24 mouse cellular contexts compared by ENCODE assay signal in the genomic region with DNA sequence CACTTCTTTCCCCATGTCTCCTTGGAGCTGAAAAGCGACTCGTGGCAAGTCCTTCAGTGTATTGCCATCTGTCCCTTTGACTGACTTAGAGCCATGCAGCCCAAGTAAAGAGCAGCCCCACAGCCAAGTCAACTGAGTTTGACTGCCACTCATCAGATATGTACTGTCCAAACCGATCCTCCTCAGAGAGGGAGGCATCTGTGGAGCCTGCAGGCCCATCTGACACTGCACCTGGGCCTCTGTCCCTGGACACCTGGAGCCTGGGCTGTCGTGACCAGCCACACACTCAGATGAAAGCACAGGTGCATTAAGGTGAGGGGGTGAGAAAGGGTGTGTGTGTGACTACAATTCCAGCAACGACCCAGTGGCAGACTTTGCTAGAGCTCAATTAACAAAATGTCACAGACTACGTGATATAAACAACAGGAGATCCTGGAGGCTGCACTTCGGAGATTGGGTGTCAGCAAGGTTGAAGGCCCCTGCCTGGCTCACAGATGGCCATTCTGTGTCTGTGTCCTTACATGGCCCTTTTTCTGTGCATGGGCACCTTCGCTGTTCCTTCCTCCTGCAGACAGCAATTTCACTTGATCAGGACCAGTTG.
DNase-seq lines count a peak whose midpoint lies in the region; ATAC-seq and TF ChIP-seq lines count a peak whose summit lies in the region.
"Had no signal": no experiment of that assay in that cellular context is flagged by ENCODE, and none has a peak within 500 bp of the region (broad histone marks: within the 10 kb centered on the region; RNA-seq: fewer than 3 reads in every experiment).

No protein-coding gene starts in this region.

- H3K4me3 ChIP-seq in heart, postnatal 0 days (ENCODE audit: low read depth, low read length) = no peak overlapping the region
- H3K4me3 ChIP-seq in forebrain, embryonic 13.5 days = no peak overlapping the region
- H3K4me3 ChIP-seq: embryonic facial prominence, embryonic 10.5 days; forebrain, embryonic 10.5 days; hindbrain, embryonic 15.5 days; liver, embryonic 13.5 days; midbrain, embryonic 13.5 days had no signal

- H3K27ac ChIP-seq in heart, postnatal 0 days (ENCODE audit: low read depth) = peak overlapping the region; percentile 28; the same call in 1 of the 2 replicates
- no peak overlapping the region for H3K27ac ChIP-seq in forebrain, embryonic 13.5 days
- H3K27ac ChIP-seq: embryonic facial prominence, embryonic 10.5 days; forebrain, embryonic 10.5 days; hindbrain, embryonic 15.5 days; liver, embryonic 13.5 days; midbrain, embryonic 13.5 days had no signal

- TF ChIP-seq CTCF in heart, postnatal 0 days (IDR thresholded peaks at IDR 0.05; ENCODE audit: low read depth) = no peak

- H3K4me1 ChIP-seq in heart, postnatal 0 days (ENCODE audit: control insufficient read depth, insufficient read depth) = peaks cover 52% of the 10 kb centered on the region
- H3K4me1 ChIP-seq in forebrain, embryonic 13.5 days = no peaks in the 10 kb centered on the region
- H3K4me1 ChIP-seq: embryonic facial prominence, embryonic 10.5 days; forebrain, embryonic 10.5 days; hindbrain, embryonic 15.5 days; liver, embryonic 13.5 days; midbrain, embryonic 13.5 days had no signal

- peaks cover 6% of the 10 kb centered on the region; the same call in 1 of the 2 replicates for H3K36me3 ChIP-seq in heart, postnatal 0 days (replicated peaks; ENCODE audit: control insufficient read depth, insufficient read depth, low read length)
- H3K36me3 ChIP-seq in forebrain, embryonic 13.5 days (ENCODE audit: poor library complexity, severe bottlenecking) = no peaks in the 10 kb centered on the region
- H3K36me3 ChIP-seq: embryonic facial prominence, embryonic 10.5 days; forebrain, embryonic 10.5 days; hindbrain, embryonic 15.5 days; liver, embryonic 13.5 days; midbrain, embryonic 13.5 days had no signal

- ATAC-seq in heart, postnatal 0 days (ENCODE audit: insufficient read depth, low read depth) = no peak
- ATAC-seq in forebrain, embryonic 13.5 days = no peak
- ATAC-seq: forebrain, postnatal 0 days; intestine, embryonic 16.5 days; midbrain, embryonic 13.5 days had no signal

- intact Hi-C loops in heart, postnatal 14 days (cut with DNase I) = no loop called here

- no peaks in the 10 kb centered on the region for H3K27me3 ChIP-seq in heart, postnatal 0 days (ENCODE audit: control insufficient read depth, insufficient read depth, low read length)
- no peaks in the 10 kb centered on the region for H3K27me3 ChIP-seq in forebrain, embryonic 13.5 days
- H3K27me3 ChIP-seq: hindbrain, embryonic 15.5 days; liver, embryonic 13.5 days; midbrain, embryonic 13.5 days had no signal

- H3K9ac ChIP-seq in heart, postnatal 0 days (replicated peaks; ENCODE audit: low read depth, low read length) = no peak overlapping the region
- H3K9ac ChIP-seq in forebrain, embryonic 13.5 days = no peak overlapping the region
- H3K9ac ChIP-seq: forebrain, postnatal 0 days; hindbrain, embryonic 15.5 days; liver, embryonic 13.5 days; midbrain, embryonic 13.5 days had no signal

- DNase-seq in heart, postnatal 0 days (ENCODE audit: low spot score) = no peak
- no peak for DNase-seq in heart, postnatal 14 days
- DNase-seq in retina, postnatal 1 day = peak; percentile 4
- no peak for DNase-seq in retina, embryonic 14.5 days (ENCODE audit: low spot score)
- DNase-seq in cerebellum, adult 9-10 months = peak; percentile 90
- DNase-seq in embryo, embryonic 11 days = no peak
- no peak for DNase-seq in ovary, postnatal 36 days (ENCODE audit: low spot score)
- DNase-seq: adrenal gland, postnatal 36 days; forebrain, postnatal 0 days; gastrocnemius, postnatal 25 days; heart, postnatal 36 days; kidney, adult 9 months; kidney, postnatal 14 days; liver, embryonic 13.5 days; lung, adult 2 months; lung, postnatal 14 days; thymus, postnatal 36 days had no signal

- WGBS in heart, postnatal 0 days = 52% methylated on average over 8 of the region's 8 CpGs
- 87% methylated on average over 8 of the region's 8 CpGs for WGBS in forebrain, embryonic 13.5 days

- TF ChIP-seq EP300 in heart, postnatal 0 days (IDR thresholded peaks at IDR 0.05; ENCODE audit: low read depth) = no peak

- H3K4me2 ChIP-seq in heart, postnatal 0 days (ENCODE audit: low read depth, low read length) = no peak overlapping the region
- H3K4me2 ChIP-seq in forebrain, embryonic 13.5 days = no peak overlapping the region
- H3K4me2 ChIP-seq: heart, embryonic 11.5 days; hindbrain, embryonic 15.5 days; liver, embryonic 13.5 days; midbrain, embryonic 13.5 days had no signal

- H3K9me3 ChIP-seq in heart, postnatal 0 days (replicated peaks; ENCODE audit: control insufficient read depth, low read length) = no peaks in the 10 kb centered on the region
- H3K9me3 ChIP-seq in forebrain, embryonic 13.5 days (replicated peaks) = no peaks in the 10 kb centered on the region
- H3K9me3 ChIP-seq: embryonic facial prominence, embryonic 10.5 days; forebrain, embryonic 10.5 days; hindbrain, embryonic 15.5 days; liver, embryonic 13.5 days; midbrain, embryonic 13.5 days had no signal

Comparison
In these comparisons a context has a peak if more than half of its experiments do, and no peak if none do; other contexts are left out.
1. DNase-seq: peak in retina, postnatal 1 day (single experiment) and cerebellum, adult 9-10 months (single experiment); none in heart, postnatal 0 days (single experiment), heart, postnatal 14 days (0 of 2), retina, embryonic 14.5 days (single experiment), embryo, embryonic 11 days (single experiment) and ovary, postnatal 36 days (single experiment).